Mouse (Mus musculus) kidney, adult 9 months (tissue): ENCODE results near the gene Zfp612.
"Not testable (repeated sequence)": the region's sequence is repeated elsewhere in the genome, so short reads cannot be mapped to it uniquely, and the experiment has no call there.

Source experiments
- DNase-seq: peaks from one replicate; pipeline ENCODE4 v3.0.0; 2022

The Zfp612 gene

DNA sequence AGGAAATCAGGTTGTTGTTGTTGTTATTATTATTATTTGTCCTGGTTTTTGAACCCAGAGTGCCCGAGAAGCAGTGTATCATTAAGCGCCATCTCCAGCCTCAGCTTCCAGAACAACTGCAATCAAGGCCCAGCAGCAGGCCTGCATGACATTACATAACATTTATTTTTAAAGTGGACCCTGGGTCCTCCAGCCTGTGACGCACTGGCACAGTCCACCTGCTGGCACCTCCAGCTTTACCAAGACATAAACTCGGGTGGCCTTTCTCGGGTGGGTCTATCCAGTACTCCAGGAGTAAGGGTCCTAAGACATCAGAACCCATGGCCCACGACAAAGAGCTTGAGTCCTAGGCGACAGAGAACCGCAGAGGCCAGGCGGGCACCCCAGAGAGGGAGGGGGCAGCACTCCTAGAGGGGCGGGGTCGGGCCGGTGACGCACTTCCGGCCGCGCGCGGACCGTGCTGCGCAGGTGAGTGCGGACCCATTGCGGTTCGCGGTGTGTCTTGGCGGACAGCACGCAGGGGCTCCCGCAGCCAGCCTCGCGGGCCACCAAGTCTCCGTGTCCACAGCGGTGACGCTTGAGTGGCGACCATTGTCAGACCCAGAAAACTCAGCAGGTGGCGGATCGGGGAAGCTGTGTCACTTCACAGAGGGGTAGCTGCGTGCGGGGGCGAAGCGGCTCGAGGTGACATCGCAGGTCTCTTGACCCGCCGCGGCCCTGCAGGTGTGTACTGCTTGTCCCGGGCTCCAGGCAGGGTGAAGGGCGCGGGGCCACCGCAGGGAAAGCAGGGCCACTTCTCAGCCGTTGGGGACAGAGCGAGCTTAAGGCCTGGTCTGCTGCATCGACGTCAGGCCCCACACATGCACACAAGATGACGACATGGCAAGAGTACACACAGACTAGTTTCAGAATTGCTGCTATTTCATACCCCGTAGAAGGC, at the start of gene Zfp612:
Gene Zfp612 (plus strand): TSS at position 465 of the 940 bp plus-strand sequence.
- peak; percentile 69 for DNase-seq

DNA sequence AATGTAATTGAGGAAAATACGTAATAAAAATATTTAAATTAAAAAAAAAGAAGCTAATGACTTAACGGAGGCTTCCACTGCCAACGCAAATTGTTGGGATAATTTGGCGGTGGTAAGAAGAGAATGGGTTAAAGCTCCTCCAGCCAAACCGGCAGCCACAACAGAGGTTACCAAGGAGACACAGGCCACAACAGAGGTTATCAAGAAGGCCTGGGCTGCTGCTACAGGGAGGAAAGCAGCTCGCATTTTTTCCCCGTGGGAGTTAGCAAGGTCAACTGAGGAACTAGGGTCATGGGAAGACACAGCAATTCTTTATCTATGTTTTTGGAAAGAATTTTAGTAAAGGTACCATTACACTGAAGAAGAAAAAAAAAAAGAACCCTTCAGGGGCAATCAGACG, 45.8 kb upstream of the Zfp612 start:
- not testable (repeated sequence) for DNase-seq

- DNase-seq, result no peak
Observed at GRCm38 (mm10) chr8:110034331-110034730, 45.2 kb upstream of the Zfp612 start.

DNA sequence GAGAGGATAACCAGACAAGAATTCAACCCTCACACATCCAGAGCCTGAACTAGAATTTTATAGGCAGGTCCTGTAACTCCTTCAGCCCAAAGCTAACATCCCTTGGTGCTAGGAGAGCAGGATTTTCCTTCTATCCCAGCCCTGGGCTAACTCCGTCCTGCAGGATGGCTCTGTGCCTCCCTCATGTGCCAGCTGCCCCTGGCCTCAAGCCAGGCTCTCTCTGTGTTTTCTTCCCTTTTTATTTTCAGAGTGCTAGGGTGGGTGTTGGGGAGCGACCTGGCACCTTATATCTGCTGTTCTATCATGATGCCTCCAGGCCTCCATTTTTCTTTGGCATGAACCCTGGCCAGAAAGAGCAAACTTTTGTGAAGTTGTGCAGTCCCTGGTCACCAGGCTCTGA, 43.4 kb upstream of the Zfp612 start:
- no peak for DNase-seq

- no peak for DNase-seq
Observed at GRCm38 (mm10) chr8:110039216-110039615, 40.3 kb upstream of the Zfp612 start.

DNA sequence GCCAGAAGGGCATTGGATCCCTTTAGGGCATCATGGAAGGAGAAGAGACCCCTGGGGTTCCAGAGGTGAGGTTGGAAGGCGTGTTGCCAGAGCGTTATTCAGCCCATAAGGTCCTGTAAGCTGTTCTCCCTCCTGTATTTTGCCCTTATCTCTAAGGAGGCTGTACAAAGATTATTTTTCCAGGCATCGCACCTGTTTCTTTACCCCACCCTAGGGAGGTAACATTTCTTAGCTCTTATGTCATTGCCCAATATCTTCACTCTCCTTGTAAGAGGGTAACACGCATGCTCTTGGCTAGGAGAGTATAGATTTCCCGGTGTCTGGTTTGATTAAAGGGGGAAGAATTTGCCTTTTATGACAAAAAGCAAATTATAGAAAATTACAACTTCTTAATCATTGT, 39.9 kb upstream of the Zfp612 start, which contains the start of gene Chst4:
Gene Chst4 (minus strand): TSS at position 82 of the 400 bp plus-strand sequence.
- DNase-seq, result no peak

DNA sequence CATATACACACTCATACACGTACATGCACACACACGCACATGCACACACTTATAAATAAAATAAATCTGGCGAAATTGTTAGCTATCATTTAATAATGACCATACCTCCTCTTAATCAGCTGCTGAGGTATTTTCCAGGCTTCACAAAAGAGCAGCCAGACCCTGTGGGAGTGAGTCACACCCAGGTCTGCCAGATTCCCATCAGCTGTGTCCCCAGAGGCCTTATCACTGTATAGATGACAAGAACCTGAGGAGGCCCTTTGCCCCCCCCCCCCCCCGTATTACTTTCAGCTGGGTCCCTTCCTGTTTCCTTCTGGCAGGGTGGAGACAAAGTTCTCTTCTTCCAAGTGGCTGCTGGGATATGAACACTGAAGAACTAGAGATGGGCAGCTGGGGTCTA, 39.0 kb upstream of the Zfp612 start:
- DNase-seq, result no peak

- no peak for DNase-seq
Observed at GRCm38 (mm10) chr8:110051208-110051607, 28.3 kb upstream of the Zfp612 start.

DNA sequence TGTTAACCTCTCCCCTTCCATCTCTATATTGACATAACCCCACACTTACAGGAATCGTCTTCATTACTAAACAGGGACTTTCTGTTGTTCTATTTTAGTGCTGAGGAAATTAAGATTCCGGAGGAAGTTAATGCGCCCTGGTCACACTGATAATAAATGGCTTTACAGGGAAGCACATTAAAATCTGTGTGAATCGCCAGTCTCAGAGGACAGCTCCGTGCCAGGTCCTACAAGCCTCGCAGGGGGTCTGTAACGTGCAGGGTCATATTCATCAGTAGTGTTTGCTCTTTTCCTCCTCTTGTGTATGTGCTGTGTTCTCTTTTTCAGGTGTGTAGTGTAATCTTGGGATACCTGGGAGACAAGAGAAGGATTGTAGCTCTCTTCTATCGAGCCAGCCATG, 21.3 kb upstream of the Zfp612 start:
- no peak for DNase-seq

GRCm38 (mm10) chr8:110064161-110064560, 15.4 kb upstream of the Zfp612 start:
- no peak for DNase-seq

- DNase-seq, result no peak
Observed at GRCm38 (mm10) chr8:110064606-110065365, 14.8 kb upstream of the Zfp612 start.

DNA sequence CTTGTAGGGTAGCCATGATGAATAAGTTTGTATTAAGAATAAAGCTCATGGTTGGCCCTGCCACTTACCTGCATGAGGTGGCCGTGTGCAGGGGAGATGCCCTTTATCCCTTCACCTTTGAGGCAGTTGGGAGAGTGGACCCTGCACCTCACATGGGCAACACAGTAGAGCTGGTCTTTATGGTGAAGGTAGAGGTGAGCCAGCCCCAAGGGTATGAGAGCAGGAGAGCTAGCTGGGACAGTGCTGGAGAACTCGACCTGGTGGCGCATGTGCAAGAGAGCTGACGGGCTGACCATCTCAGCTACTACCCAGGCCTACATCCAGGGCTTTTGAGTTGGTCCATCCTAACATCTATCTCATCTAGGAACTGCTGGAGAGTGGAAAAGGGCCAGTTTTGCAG, 13.9 kb upstream of the Zfp612 start:
- no peak for DNase-seq

- no peak for DNase-seq
Observed at GRCm38 (mm10) chr8:110069706-110070105, 9.8 kb upstream of the Zfp612 start.

DNA sequence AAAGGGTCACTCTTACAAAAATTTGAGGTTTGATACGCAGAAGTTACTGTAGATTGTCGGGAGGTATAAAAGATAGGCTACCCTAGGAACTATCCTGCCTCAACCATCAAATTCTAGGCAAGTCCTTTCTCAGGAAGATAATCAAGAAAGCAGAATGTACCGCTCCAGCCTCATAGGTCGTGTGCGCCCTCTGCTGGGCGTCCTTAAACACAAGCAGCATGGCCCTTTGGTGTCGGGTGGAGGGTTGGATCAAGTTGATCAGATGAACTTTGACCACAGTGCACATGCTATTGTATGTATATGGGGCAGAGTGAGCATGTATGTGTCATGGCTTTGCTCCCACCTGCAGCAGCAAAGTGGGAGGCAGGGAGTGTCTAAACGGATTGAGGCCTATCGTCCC, 7.9 kb upstream of the Zfp612 start:
- peak; percentile 53 for DNase-seq

- DNase-seq, result peak; percentile 39
Observed at GRCm38 (mm10) chr8:110074496-110074895, 5.0 kb upstream of the Zfp612 start.

DNA sequence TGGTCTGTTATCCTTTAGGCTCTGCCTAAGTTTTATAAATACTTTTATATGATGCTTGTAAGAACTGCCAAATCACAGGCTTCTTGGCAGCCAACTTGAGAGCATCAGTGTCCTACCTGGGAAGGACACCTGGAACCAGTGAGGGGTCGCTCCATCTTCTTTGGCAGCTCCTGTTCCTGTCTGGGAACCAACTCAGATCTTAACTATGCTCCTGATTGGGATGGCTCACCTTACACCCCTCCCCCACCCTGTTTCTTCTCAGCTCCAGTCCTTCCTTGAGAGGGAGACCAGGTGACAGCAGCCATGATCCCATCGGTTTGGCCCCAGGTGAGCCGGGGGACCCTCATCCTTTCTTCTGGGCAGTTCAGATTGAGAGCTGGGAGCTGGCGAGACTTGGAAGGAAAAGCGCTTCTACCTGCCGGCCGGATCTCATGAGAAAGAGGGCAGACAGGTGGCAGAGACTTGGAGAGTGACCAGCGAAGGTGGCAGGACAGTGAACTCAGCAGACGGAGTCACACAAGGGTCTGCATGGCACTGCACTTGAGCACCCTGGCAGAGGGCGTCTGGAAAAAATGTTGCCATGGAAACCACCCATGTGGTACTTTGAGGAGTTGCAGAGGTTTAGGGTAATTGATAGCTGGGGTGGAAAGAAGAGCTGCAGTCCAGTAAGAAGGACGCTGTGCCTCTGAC, 3.0 kb downstream of the Zfp612 start:
- no peak for DNase-seq

DNA sequence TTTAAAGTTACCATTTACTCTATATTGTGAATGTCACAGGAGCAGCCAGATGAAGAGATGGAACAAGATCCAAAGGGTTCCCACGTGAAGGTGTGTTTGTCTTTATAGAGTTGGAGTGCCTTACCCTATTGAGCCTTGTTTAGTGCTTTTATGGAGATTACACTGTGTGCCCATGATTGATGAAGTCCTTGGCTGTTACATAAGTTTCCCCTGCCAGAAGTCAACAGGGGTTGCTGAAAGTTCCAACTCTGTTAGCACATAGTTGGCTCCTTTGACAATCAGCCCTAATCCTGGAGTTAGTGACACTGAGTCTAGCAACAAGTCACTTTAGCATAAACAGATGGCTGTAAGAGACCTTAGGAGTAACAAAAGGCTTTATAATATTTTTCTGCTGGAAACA, 12.3 kb downstream of the Zfp612 start:
- no peak for DNase-seq

DNA sequence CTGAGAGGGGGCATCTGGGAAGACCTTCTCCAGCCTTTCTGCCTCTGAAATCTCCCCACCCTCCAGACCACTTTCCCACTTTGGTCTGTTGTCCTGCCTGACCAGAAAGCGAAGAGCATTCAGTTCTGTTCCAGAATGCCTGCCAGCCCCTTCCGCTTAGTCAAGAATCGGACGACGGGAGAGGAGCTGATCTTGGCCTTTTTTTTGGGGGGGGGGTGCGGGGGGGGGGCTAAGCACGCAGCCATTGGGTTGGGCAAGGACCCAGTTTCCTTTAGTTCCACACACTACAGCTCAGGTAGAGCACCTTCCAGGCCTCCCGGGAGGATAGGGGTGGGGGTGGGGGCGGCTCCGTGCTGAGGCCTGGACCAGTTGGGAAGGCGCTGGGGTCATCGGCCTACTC, 21.4 kb downstream of the Zfp612 start, which contains the start of gene Gm21964:
Gene Gm21964 (plus strand): TSS at position 301 of the 400 bp plus-strand sequence.
- DNase-seq, result no peak

DNA sequence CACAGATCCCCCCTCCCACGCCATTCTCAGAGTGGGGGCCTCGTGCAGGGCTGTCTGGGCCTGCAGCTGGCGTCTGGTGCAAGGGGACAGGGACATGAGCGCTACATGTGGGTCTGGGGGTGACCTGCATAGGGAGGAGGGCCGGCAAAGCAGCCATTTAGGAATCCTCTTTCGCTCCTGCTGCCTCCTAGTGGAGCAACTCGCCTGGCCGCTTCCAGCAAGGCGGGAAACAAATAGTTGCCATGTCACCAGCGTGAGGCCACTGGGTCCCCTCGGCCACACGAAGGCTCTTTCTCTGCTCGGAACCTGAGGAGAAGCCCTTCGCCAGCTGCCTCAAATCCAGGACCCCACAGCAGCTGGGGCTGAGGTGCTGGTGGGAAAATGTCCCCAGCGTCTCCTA, 22.1 kb downstream of the Zfp612 start:
- DNase-seq, result no peak

GRCm38 (mm10) chr8:110102653-110103052, 23.1 kb downstream of the Zfp612 start, which contains the start of gene Gm17720:
Gene Gm17720 (minus strand): TSS chr8:110102753.
- DNase-seq, result no peak

DNA sequence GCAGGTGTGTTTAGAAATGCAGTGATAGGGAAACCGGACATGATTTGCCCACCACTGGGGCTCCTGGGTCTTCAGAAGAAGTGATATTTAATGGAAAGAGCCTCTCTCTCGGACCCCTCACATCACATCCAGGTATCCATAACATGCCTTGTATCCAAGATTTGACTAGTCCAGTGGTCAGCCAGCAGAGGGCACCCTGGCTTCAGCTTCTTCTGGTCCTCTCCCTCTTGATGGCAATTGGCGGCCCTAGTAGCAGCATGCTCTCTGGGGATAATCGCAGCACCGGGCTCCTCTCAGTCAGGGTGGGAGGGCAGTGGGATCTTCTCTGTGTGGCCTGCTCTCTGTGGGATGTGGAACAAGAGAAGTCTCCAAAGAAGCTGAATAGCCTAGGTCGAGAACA, 40.2 kb downstream of the Zfp612 start:
- DNase-seq, result peak; percentile 9

- peak; percentile 76 for DNase-seq
Observed at GRCm38 (mm10) chr8:110130537-110130936, 51.0 kb downstream of the Zfp612 start.

DNA sequence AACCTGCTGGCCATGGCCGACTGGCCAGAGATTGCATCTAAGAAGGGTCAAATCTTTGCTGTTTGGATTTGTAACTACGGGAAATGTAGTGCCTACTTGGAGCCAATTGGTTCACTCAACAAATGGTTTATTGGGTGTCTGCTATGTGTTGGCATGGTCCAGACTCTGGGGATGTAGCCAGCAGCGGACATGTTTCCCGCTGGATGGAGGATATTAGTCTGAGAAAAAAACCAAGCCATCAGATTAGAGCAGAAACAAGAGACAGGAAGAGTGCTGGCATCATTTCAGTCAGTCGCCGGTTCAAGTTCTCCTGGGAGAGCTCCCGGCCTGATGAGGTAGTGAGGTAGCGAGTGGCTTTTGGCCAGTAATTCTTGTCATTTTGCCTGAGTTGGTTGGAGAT, 54.7 kb downstream of the Zfp612 start:
- DNase-seq, result no peak
